Mouse (Mus musculus) cerebellum, adult 9-11 months (tissue): ENCODE data around the gene Msi2.

ENCODE experiments used
- DNase-seq: peaks from one replicate; pipeline ENCODE4 v3.0.0; 2022

Gene Msi2

GRCm38 (mm10) chr11:88351722-88352473 lies 366.4 kb downstream of the Msi2 start:
- peak; percentile 77 for DNase-seq

GRCm38 (mm10) chr11:88348690-88349089 lies 369.6 kb downstream of the Msi2 start:
- DNase-seq = peak; percentile 72

- DNase-seq = no peak
These were observed 370.3 kb downstream of the Msi2 start for GRCm38 (mm10) chr11:88348056-88348455.

- no peak for DNase-seq
These were observed 372.2 kb downstream of the Msi2 start for GRCm38 (mm10) chr11:88346066-88346465.

- no peak for DNase-seq
These were observed 380.4 kb downstream of the Msi2 start for GRCm38 (mm10) chr11:88337926-88338325.

GRCm38 (mm10) chr11:88334893-88335292 lies 383.4 kb downstream of the Msi2 start:
- no peak for DNase-seq

GRCm38 (mm10) chr11:88332309-88332934 lies 385.9 kb downstream of the Msi2 start:
- no peak for DNase-seq

- no peak for DNase-seq
These were observed 386.6 kb downstream of the Msi2 start for GRCm38 (mm10) chr11:88331722-88332121.

- no peak for DNase-seq
These were observed 387.5 kb downstream of the Msi2 start for GRCm38 (mm10) chr11:88330799-88331198.

- DNase-seq = no peak
These were observed 389.3 kb downstream of the Msi2 start for GRCm38 (mm10) chr11:88328813-88329595.

GRCm38 (mm10) chr11:88327016-88327415 lies 391.3 kb downstream of the Msi2 start:
- DNase-seq = no peak

- no peak for DNase-seq
These were observed 399.5 kb downstream of the Msi2 start for GRCm38 (mm10) chr11:88318850-88319249.

GRCm38 (mm10) chr11:88315393-88315792 lies 402.9 kb downstream of the Msi2 start:
- no peak for DNase-seq

- DNase-seq = no peak
These were observed 403.8 kb downstream of the Msi2 start for GRCm38 (mm10) chr11:88314471-88314870.

- no peak for DNase-seq
These were observed 404.8 kb downstream of the Msi2 start for GRCm38 (mm10) chr11:88313512-88313911.

GRCm38 (mm10) chr11:88311606-88312005 lies 406.7 kb downstream of the Msi2 start:
- no peak for DNase-seq

- peak; percentile 64 for DNase-seq
These were observed 407.5 kb downstream of the Msi2 start for GRCm38 (mm10) chr11:88310773-88311172.

- DNase-seq = peak; percentile 25
These were observed 409.1 kb downstream of the Msi2 start for GRCm38 (mm10) chr11:88309059-88309700.

- DNase-seq = no peak
These were observed 410.4 kb downstream of the Msi2 start for GRCm38 (mm10) chr11:88307616-88308543.

GRCm38 (mm10) chr11:88305759-88306158 lies 412.6 kb downstream of the Msi2 start:
- DNase-seq = no peak

- no peak for DNase-seq
These were observed 416.7 kb downstream of the Msi2 start for GRCm38 (mm10) chr11:88301619-88302018.

- peak; percentile 16 for DNase-seq
These were observed 419.0 kb downstream of the Msi2 start for GRCm38 (mm10) chr11:88299345-88299744.
